Mouse (Mus musculus) induced T-regulatory cell, adult 2 months (primary cell): ENCODE results near the gene Lss.

Source experiments
- DNase-seq: peaks from one replicate; pipeline ENCODE4 v3.0.0-alpha.2; 2012; ENCODE audit warnings: low read depth

Gene Lss

GRCm38 (mm10) chr10:76569996-76570685 is 38.8 kb downstream of the Lss start:
- DNase-seq = no peak

GRCm38 (mm10) chr10:76571070-76571469 is 39.7 kb downstream of the Lss start:
- no peak for DNase-seq

- DNase-seq = no peak
Observed at GRCm38 (mm10) chr10:76572151-76572550, 40.8 kb downstream of the Lss start.

- no peak for DNase-seq
Observed at GRCm38 (mm10) chr10:76575374-76575773, 44.0 kb downstream of the Lss start, which contains the start of gene Ftcd. Gene Ftcd, plus strand, starts transcription at chr10:76575648.

GRCm38 (mm10) chr10:76576920-76577319 is 45.5 kb downstream of the Lss start:
- DNase-seq = no peak

GRCm38 (mm10) chr10:76584138-76584537 is 52.8 kb downstream of the Lss start:
- no peak for DNase-seq

GRCm38 (mm10) chr10:76586190-76586589 is 54.8 kb downstream of the Lss start:
- DNase-seq = no peak

- DNase-seq = no peak
Observed at GRCm38 (mm10) chr10:76590197-76590596, 58.8 kb downstream of the Lss start.

GRCm38 (mm10) chr10:76596338-76596737 is 65.0 kb downstream of the Lss start:
- DNase-seq = no peak

- DNase-seq = no peak
Observed at GRCm38 (mm10) chr10:76602690-76603089, 71.3 kb downstream of the Lss start.
